Mouse (Mus musculus): ENCODE measurements around the gene Tmem106a. TPM values are rescaled to one million over a fixed set of nuclear protein-coding genes. Genes with fewer than 3 reads are reported as not detected.
"Not testable (repeated sequence)": the region's sequence is repeated elsewhere in the genome, so short reads cannot be mapped to it uniquely, and the experiment has no call there.

The Tmem106a gene
- polyA plus RNA-seq, 1 experiment from 2014 or later, result 1.5 TPM

GRCm38 (mm10) chr11:101628733-101629417 lies 46.8 kb downstream of the Tmem106a start:
- 81% methylated on average over 4 of the region's 5 CpGs for WGBS
- not testable (repeated sequence) for H3K36me3 ChIP-seq (replicated peaks); H3K9me3 ChIP-seq; H3K27me3 ChIP-seq (ENCODE audit: poor library complexity, severe bottlenecking); DNase-seq (ENCODE audit: extremely low spot score, low spot score)
- Histone ChIP-seq H3K27ac (0 out of 2 replicates have a peak overlapping the region, but pooled peaks have one; percentile 98), H3K4me1 (peaks cover 21% of the 10 kb centered on the region), H3K4me3 (peak overlapping the region; percentile 68)

DNA sequence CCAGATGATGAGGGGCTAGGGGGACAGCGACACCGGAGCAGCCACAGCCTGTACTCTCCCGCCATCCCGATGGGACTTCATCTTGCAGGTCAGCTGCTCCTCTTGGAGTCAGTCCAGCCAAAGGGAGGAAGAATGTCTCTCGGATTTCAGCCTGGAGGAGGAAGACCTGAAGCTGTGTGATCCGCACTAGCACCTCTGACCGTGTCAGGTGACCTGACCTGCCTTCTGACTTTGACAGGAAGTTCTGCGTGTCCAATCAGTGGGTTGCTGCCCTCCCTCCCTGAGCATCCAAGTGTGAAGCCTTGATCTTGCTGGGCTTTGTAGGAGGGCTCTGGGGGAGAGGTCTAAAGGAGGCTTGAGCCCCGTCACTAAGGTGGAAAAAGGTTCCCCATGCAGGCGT lies 53.6 kb downstream of the Tmem106a start:
- H3K4me1 ChIP-seq, result 0 out of 2 replicates have a peak, but pooled peaks cover under 1% of the 10 kb centered on the region
- no peak for DNase-seq (ENCODE audit: extremely low spot score, low spot score)
- H3K4me3 ChIP-seq, result no peak overlapping the region
- no peaks in the 10 kb centered on the region for H3K9me3 ChIP-seq
- H3K27ac ChIP-seq, result no peak overlapping the region
- 87% methylated on average over 10 of the region's 10 CpGs for WGBS
- no peaks in the 10 kb centered on the region for H3K27me3 ChIP-seq (ENCODE audit: poor library complexity, severe bottlenecking)
- peaks cover 19% of the 10 kb centered on the region for H3K36me3 ChIP-seq (replicated peaks)

DNA sequence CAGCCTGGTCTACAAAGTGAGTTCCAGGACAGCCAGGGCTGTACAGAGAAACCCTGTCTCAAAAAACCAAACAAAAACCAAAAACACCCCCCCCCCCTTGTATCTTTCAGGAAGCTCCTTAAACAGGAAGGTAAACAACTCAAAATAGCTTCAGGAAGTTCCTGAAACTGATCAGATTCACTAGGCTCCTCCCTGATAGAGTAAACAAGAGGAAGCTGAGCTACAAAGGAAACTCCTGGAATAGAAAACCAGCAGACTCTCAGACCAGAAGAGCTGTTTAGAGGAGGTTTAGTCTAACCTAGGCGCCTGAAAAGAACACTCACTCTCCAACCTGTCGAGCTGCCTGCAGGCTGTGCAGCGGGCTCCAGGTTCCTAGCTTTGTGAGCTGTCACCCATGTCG lies 57.7 kb downstream of the Tmem106a start:
- DNase-seq (ENCODE audit: extremely low spot score, low spot score), result no peak
- H3K27me3 ChIP-seq (ENCODE audit: poor library complexity, severe bottlenecking), result no peaks in the 10 kb centered on the region
- no peak overlapping the region for H3K27ac ChIP-seq
- H3K36me3 ChIP-seq (replicated peaks), result peaks cover 14% of the 10 kb centered on the region
- peaks cover 10% of the 10 kb centered on the region for H3K4me1 ChIP-seq
- 88% methylated on average over 4 of the region's 4 CpGs for WGBS
- no peaks in the 10 kb centered on the region for H3K9me3 ChIP-seq
- no peak overlapping the region for H3K4me3 ChIP-seq

DNA sequence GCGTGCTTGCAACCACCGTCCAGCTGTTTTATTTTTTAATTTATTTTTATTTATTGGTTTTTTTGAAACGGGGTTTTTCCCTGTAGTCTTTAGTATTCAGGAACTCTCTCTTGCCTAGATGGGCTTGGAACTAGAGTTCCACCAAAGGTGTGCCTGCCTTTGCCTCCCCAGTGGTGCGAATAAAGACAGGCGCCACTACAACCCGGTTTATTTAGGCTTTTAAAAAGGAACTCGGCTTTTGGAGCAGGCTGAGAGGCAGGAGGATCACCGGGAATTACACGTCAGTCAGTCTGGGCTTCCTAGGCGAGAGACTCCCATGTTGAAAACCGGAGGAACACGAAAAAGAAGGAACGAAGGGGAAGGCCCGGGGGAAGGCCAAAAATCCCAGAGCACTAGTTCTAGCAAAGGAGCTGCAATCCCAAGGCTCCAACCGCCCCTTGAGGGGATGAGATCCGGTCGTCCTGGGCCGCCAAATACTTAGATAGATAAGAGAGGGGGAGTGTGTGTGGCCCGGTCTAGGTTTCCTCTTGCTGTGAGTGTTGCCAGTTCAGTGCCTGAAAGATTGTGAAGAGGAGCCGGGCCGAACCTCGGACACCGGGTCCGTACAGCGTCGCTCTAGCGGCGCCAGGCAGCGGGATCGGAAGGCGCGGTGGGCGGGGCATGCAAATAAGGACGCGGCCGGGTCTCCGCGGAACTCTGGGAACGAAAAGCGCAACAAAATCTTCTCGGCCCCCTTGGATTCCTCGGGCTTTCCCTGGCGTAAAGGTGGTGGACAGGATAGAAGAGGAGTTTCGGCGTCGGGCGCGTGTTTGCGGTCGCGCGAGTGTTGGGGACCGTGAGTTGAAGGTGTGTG lies 59.0 kb downstream of the Tmem106a start:
- 6% methylated on average over 53 of the region's 53 CpGs for WGBS
- H3K4me1 ChIP-seq, result not testable (repeated sequence)

More for the DNA sequence above, 59.0 kb downstream of the Tmem106a start:
- not testable (repeated sequence) for H3K27me3 ChIP-seq (ENCODE audit: poor library complexity, severe bottlenecking); H3K36me3 ChIP-seq (replicated peaks); H3K9me3 ChIP-seq
- Histone ChIP-seq H3K4me3 (peak overlapping the region; percentile 46), H3K27ac (peak overlapping the region; percentile 88)
- DNase-seq (ENCODE audit: extremely low spot score, low spot score), result peak; percentile 76

Other genes with a start within 250 kb of the Tmem106a start
- not detected in 2 replicates for gene G6pc, start 214.7 kb upstream of the Tmem106a start, polyA plus RNA-seq (2016; fragmentation: Nextera tagmentation; extraction: Ambion mirVana)
- gene Aarsd1, start 164.6 kb upstream of the Tmem106a start, polyA plus RNA-seq (2016; fragmentation: Nextera tagmentation; extraction: Ambion mirVana), result 109 and 115 TPM in 2 replicates
- 10.9 and 11.6 TPM in 2 replicates for gene Gm27029, start 157.4 kb upstream of the Tmem106a start, polyA plus RNA-seq (2016; fragmentation: Nextera tagmentation; extraction: Ambion mirVana)
- 20.9 and 21.4 TPM in 2 replicates for gene Rundc1, start 157.2 kb upstream of the Tmem106a start, polyA plus RNA-seq (2016; fragmentation: Nextera tagmentation; extraction: Ambion mirVana)
- gene Ptges3l, start 156.9 kb upstream of the Tmem106a start, polyA plus RNA-seq (2016; fragmentation: Nextera tagmentation; extraction: Ambion mirVana), result 2.3 and 3.8 TPM in 2 replicates
- gene Rpl27, start 139.9 kb upstream of the Tmem106a start, polyA plus RNA-seq (2016; fragmentation: Nextera tagmentation; extraction: Ambion mirVana), result 499 and 505 TPM in 2 replicates
- 3.3 and 3.4 TPM in 2 replicates for gene Ifi35, start 133.8 kb upstream of the Tmem106a start, polyA plus RNA-seq (2016; fragmentation: Nextera tagmentation; extraction: Ambion mirVana)
- gene Rnd2, start 117.2 kb upstream of the Tmem106a start, polyA plus RNA-seq (2016; fragmentation: Nextera tagmentation; extraction: Ambion mirVana), result 28.1 and 36.9 TPM in 2 replicates
- 24.9 and 28.5 TPM in 2 replicates for gene Vat1, start 116.0 kb upstream of the Tmem106a start, polyA plus RNA-seq (2016; fragmentation: Nextera tagmentation; extraction: Ambion mirVana)
- gene Brca1, start 30.3 kb upstream of the Tmem106a start, polyA plus RNA-seq (2016; fragmentation: Nextera tagmentation; extraction: Ambion mirVana), result 26.2 and 27.4 TPM in 2 replicates
- 61.7 and 69.9 TPM in 2 replicates for gene Nbr1, start 30.1 kb upstream of the Tmem106a start, polyA plus RNA-seq (2016; fragmentation: Nextera tagmentation; extraction: Ambion mirVana)
- gene Gm11634, start 17.0 kb downstream of the Tmem106a start, polyA plus RNA-seq (2016; fragmentation: Nextera tagmentation; extraction: Ambion mirVana), result not detected in 2 replicates
- 30.7 and 33.9 TPM in 2 replicates for gene Rdm1, start 45.0 kb downstream of the Tmem106a start, polyA plus RNA-seq (2016; fragmentation: Nextera tagmentation; extraction: Ambion mirVana)
- gene Arl4d, start 83.3 kb downstream of the Tmem106a start, polyA plus RNA-seq (2016; fragmentation: Nextera tagmentation; extraction: Ambion mirVana), result 2.4 and 3.1 TPM in 2 replicates
- gene Dhx8, start 150.7 kb downstream of the Tmem106a start, polyA plus RNA-seq (2016; fragmentation: Nextera tagmentation; extraction: Ambion mirVana), result 44.7 and 51.2 TPM in 2 replicates
- gene Etv4, start 203.1 kb downstream of the Tmem106a start, polyA plus RNA-seq (2016; fragmentation: Nextera tagmentation; extraction: Ambion mirVana), result 10.2 and 15.0 TPM in 2 replicates

Data from forebrain, embryonic 10.5 days (tissue).